In genomic region chr14:123133979-123134378, GRCm38 (mm10) we compare ENCODE assay signal across 26 mouse cellular contexts.
"Had no signal": no experiment of that assay in that cellular context is flagged by ENCODE, and none has a peak within 500 bp of the region (broad histone marks: within the 10 kb centered on the region; RNA-seq: fewer than 3 reads in every experiment).

No protein-coding gene starts in this region.

- H3K4me1 ChIP-seq: heart, embryonic 10.5 days; heart, embryonic 12.5 days; hindbrain, embryonic 10.5 days; hindbrain, embryonic 12.5 days; intestine, embryonic 15.5 days; limb, embryonic 13.5 days; limb, embryonic 15.5 days; liver, embryonic 12.5 days had no signal

- ATAC-seq: hindbrain, embryonic 16.5 days; inflammation-experienced regulatory T-cells, adult 6 months; intestine, embryonic 15.5 days; intestine, postnatal 0 days; liver, embryonic 12.5 days had no signal

- H3K27ac ChIP-seq: heart, embryonic 10.5 days; hindbrain, embryonic 10.5 days; hindbrain, embryonic 12.5 days; hindbrain, embryonic 14.5 days; intestine, embryonic 15.5 days; kidney, postnatal 0 days; limb, embryonic 13.5 days; limb, embryonic 15.5 days; liver, embryonic 12.5 days; liver, embryonic 14.5 days had no signal

- H3K27me3 ChIP-seq: heart, embryonic 12.5 days; hindbrain, embryonic 12.5 days; intestine, embryonic 15.5 days; limb, embryonic 13.5 days; limb, embryonic 15.5 days; liver, embryonic 12.5 days had no signal

- H3K9ac ChIP-seq: heart, embryonic 12.5 days; hindbrain, embryonic 12.5 days; hindbrain, embryonic 14.5 days; intestine, embryonic 15.5 days; limb, embryonic 13.5 days; limb, embryonic 15.5 days; liver, embryonic 12.5 days; liver, embryonic 14.5 days had no signal

- H3K4me3 ChIP-seq: heart, embryonic 10.5 days; heart, embryonic 12.5 days; hindbrain, embryonic 10.5 days; hindbrain, embryonic 12.5 days; intestine, embryonic 15.5 days; limb, embryonic 13.5 days; limb, embryonic 15.5 days; liver, embryonic 12.5 days had no signal

- H3K4me2 ChIP-seq: heart, embryonic 12.5 days; hindbrain, embryonic 12.5 days; hindbrain, embryonic 14.5 days; intestine, embryonic 15.5 days; limb, embryonic 13.5 days; limb, embryonic 15.5 days; liver, embryonic 12.5 days had no signal

- DNase-seq: gastrocnemius, postnatal 10 days; gastrocnemius, postnatal 25 days; heart, adult 18-20 months; heart, postnatal 10 days; heart, postnatal 4 days; kidney, adult 18-20 months; kidney, adult 8-10 months; kidney, postnatal 14 days; kidney, postnatal 36 days; layer of hippocampus, adult 9-11 months; layer of hippocampus, postnatal 36 days; left cerebral cortex, postnatal 4 days had no signal

- H3K9me3 ChIP-seq: heart, embryonic 10.5 days; heart, embryonic 12.5 days; hindbrain, embryonic 10.5 days; hindbrain, embryonic 12.5 days; intestine, embryonic 15.5 days; limb, embryonic 13.5 days; limb, embryonic 15.5 days; liver, embryonic 12.5 days had no signal

- H3K36me3 ChIP-seq: heart, embryonic 10.5 days; heart, embryonic 12.5 days; hindbrain, embryonic 10.5 days; hindbrain, embryonic 12.5 days; intestine, embryonic 15.5 days; limb, embryonic 13.5 days; limb, embryonic 15.5 days; liver, embryonic 12.5 days had no signal
